Mouse (Mus musculus) midbrain, embryonic 11.5 days (tissue): ENCODE data around the gene Pkp1. TPM values are rescaled to one million over a fixed set of nuclear protein-coding genes. Genes with fewer than 3 reads are reported as not detected.
A peak's percentile ranks its signal among the peaks of the same experiment; 100 is the strongest.

Source experiments
- ATAC-seq: fragments of 200-750 bp; cut with Nextera tagmentation; 2 replicates; pipeline ENCODE4 v1.8.0; 2017; ENCODE audit warnings: moderate TSS enrichment, moderate library complexity; ENCODE audit not compliant: low FRiP score
- DNase-seq: peaks from one replicate; pipeline ENCODE4 v3.0.0; 2015; ENCODE audit warnings: low spot score; ENCODE audit errors: missing footprints
- H3K27ac ChIP-seq: fragments of 300-500 bp; sonication (generic); 2 replicates; pipeline ENCODE4 v1.5.1; 2014; ENCODE audit warnings: low read depth, low read length
- H3K27me3 ChIP-seq: fragments of 300-500 bp; sonication (generic); 2 replicates; pipeline ENCODE4 v1.6.1; 2014; ENCODE audit warnings: mild to moderate bottlenecking, low read length, moderate library complexity, mixed read lengths; ENCODE audit not compliant: control insufficient read depth, insufficient read depth
- H3K36me3 ChIP-seq: fragments of 300-500 bp; sonication (generic); 2 replicates; pipeline ENCODE4 v1.6.1; 2014; ENCODE audit warnings: mild to moderate bottlenecking, low read length, moderate library complexity, mixed read lengths; ENCODE audit not compliant: control insufficient read depth, insufficient read depth
- H3K4me1 ChIP-seq: fragments of 300-500 bp; sonication (generic); 2 replicates; pipeline ENCODE4 v1.6.1; 2014; ENCODE audit warnings: low read length; ENCODE audit not compliant: control insufficient read depth, insufficient read depth
- H3K4me2 ChIP-seq: fragments of 300-500 bp; sonication (generic); 2 replicates; pipeline ENCODE4 v1.6.1; 2014; ENCODE audit warnings: mild to moderate bottlenecking, moderate library complexity
- H3K4me3 ChIP-seq: fragments of 300-500 bp; sonication (generic); 2 replicates; pipeline ENCODE4 v1.5.1; 2014; ENCODE audit warnings: low read depth, low read length
- H3K9ac ChIP-seq: fragments of 300-500 bp; sonication (generic); 2 replicates; pipeline ENCODE4 v1.6.1; 2014; ENCODE audit warnings: low read length
- H3K9me3 ChIP-seq: fragments of 300-500 bp; sonication (generic); 2 replicates; pipeline ENCODE4 v1.6.1; 2016; ENCODE audit warnings: low read length; ENCODE audit not compliant: control insufficient read depth
- WGBS: fragments of 180-500 bp; shearing (Covaris S2); extraction: QIAGEN DNeasy Blood & Tissue Kit; methylation state at CpG from one replicate; pipeline ENCODE4 v1.1.7; 2014; 5-methylcytosine and 5-hydroxymethylcytosine counted together
- polyA plus RNA-seq: library from polyadenylated mRNA; unstranded; fragments of >200 nt; fragmentation: Nextera tagmentation; extraction: Ambion mirVana; gene quantifications from 2 replicates; pipeline ENCODE4 v1.2.1, GENCODE M21; 2014

Pkp1 gene
- polyA plus RNA-seq, 1 experiment from 2014 or later = 0.11 TPM

- Histone ChIP-seq H3K4me1 (peaks cover 12% of the 10 kb centered on the region), H3K9me3 (no peaks in the 10 kb centered on the region), H3K27me3 (no peaks in the 10 kb centered on the region), H3K36me3 (no peaks in the 10 kb centered on the region), H3K4me3 (no peak overlapping the region), H3K4me2 (no peak overlapping the region), H3K9ac (no peak overlapping the region), H3K27ac (no peak overlapping the region)
- DNase-seq (no peak), ATAC-seq (no peak)
- 96% methylated on average over 1 of the region's 1 CpGs for WGBS
These were observed 63.7 kb downstream of the Pkp1 start for GRCm38 (mm10) chr1:135855344-135855687.

- Histone ChIP-seq H3K9ac (no peak overlapping the region), H3K27me3 (no peaks in the 10 kb centered on the region), H3K4me3 (no peak overlapping the region), H3K9me3 (no peaks in the 10 kb centered on the region), H3K36me3 (no peaks in the 10 kb centered on the region), H3K27ac (no peak overlapping the region), H3K4me1 (peaks cover 12% of the 10 kb centered on the region), H3K4me2 (no peak overlapping the region)
- ATAC-seq (no peak), DNase-seq (no peak)
- WGBS = 83% methylated on average over 6 of the region's 6 CpGs
These were observed 64.2 kb downstream of the Pkp1 start for GRCm38 (mm10) chr1:135854591-135855343.

GRCm38 (mm10) chr1:135853200-135853599 lies 65.8 kb downstream of the Pkp1 start:
- Histone ChIP-seq H3K36me3 (no peaks in the 10 kb centered on the region), H3K9me3 (no peaks in the 10 kb centered on the region), H3K27ac (no peak overlapping the region), H3K4me1 (peaks cover 12% of the 10 kb centered on the region), H3K9ac (no peak overlapping the region), H3K4me3 (no peak overlapping the region), H3K4me2 (no peak overlapping the region), H3K27me3 (no peaks in the 10 kb centered on the region)
- DNase-seq (no peak), ATAC-seq (no peak)
- WGBS = 92% methylated on average over 4 of the region's 4 CpGs

- H3K36me3 ChIP-seq = no peaks in the 10 kb centered on the region
- ATAC-seq (peak; percentile 68), DNase-seq (peak; percentile 89)
- no peaks in the 10 kb centered on the region for H3K27me3 ChIP-seq
- peaks cover 12% of the 10 kb centered on the region for H3K4me1 ChIP-seq
- H3K27ac ChIP-seq = no peak overlapping the region
- no peak overlapping the region for H3K4me2 ChIP-seq
- peak overlapping the region; percentile 17; the same call in 1 of the 2 replicates for H3K9ac ChIP-seq
- 56% methylated on average over 13 of the region's 13 CpGs for whole genome bisulfite sequencing
- no peak overlapping the region for H3K4me3 ChIP-seq
- H3K9me3 ChIP-seq = no peaks in the 10 kb centered on the region
These were observed 66.8 kb downstream of the Pkp1 start for GRCm38 (mm10) chr1:135852044-135852756.

GRCm38 (mm10) chr1:135850722-135851512 lies 68.1 kb downstream of the Pkp1 start:
- H3K36me3 ChIP-seq = no peaks in the 10 kb centered on the region
- H3K27me3 ChIP-seq = no peaks in the 10 kb centered on the region
- H3K4me3 ChIP-seq = no peak overlapping the region
- H3K4me1 ChIP-seq = peaks cover 12% of the 10 kb centered on the region
- no peaks in the 10 kb centered on the region for H3K9me3 ChIP-seq
- H3K4me2 ChIP-seq = no peak overlapping the region
- 70% methylated on average over 12 of the region's 12 CpGs for WGBS
- DNase-seq (no peak), ATAC-seq (no peak)
- H3K27ac ChIP-seq = no peak overlapping the region
- H3K9ac ChIP-seq = no peak overlapping the region

GRCm38 (mm10) chr1:135847611-135848351 lies 71.2 kb downstream of the Pkp1 start:
- no peak overlapping the region for H3K27ac ChIP-seq
- H3K4me3 ChIP-seq = no peak overlapping the region
- no peaks in the 10 kb centered on the region for H3K9me3 ChIP-seq
- DNase-seq (peak; percentile 66), ATAC-seq (no peak)
- no peaks in the 10 kb centered on the region for H3K27me3 ChIP-seq
- H3K4me2 ChIP-seq = no peak overlapping the region
- H3K4me1 ChIP-seq = peaks cover 10% of the 10 kb centered on the region
- H3K9ac ChIP-seq = no peak overlapping the region
- 86% methylated on average over 17 of the region's 17 CpGs for WGBS
- no peaks in the 10 kb centered on the region for H3K36me3 ChIP-seq

GRCm38 (mm10) chr1:135847139-135847562 lies 71.9 kb downstream of the Pkp1 start:
- no peak overlapping the region for H3K4me3 ChIP-seq
- H3K4me1 ChIP-seq = peaks cover 4% of the 10 kb centered on the region
- H3K9me3 ChIP-seq = no peaks in the 10 kb centered on the region
- H3K36me3 ChIP-seq = no peaks in the 10 kb centered on the region
- H3K9ac ChIP-seq = no peak overlapping the region
- DNase-seq (peak; percentile 92), ATAC-seq (peak; percentile 11; the same call in 1 of the 2 replicates)
- H3K27me3 ChIP-seq = no peaks in the 10 kb centered on the region
- no peak overlapping the region for H3K4me2 ChIP-seq
- H3K27ac ChIP-seq = no peak overlapping the region
- 34% methylated on average over 6 of the region's 6 CpGs for WGBS

GRCm38 (mm10) chr1:135846632-135847031 lies 72.4 kb downstream of the Pkp1 start:
- no peaks in the 10 kb centered on the region for H3K9me3 ChIP-seq
- no peaks in the 10 kb centered on the region for H3K36me3 ChIP-seq
- H3K27me3 ChIP-seq = no peaks in the 10 kb centered on the region

More at GRCm38 (mm10) chr1:135846632-135847031, 72.4 kb downstream of the Pkp1 start:
- no peak overlapping the region for H3K9ac ChIP-seq
- H3K4me3 ChIP-seq = no peak overlapping the region
- no peaks in the 10 kb centered on the region; the same call in 1 of the 2 replicates for H3K4me1 ChIP-seq
- 78% methylated on average over 5 of the region's 5 CpGs for WGBS
- no peak overlapping the region for H3K27ac ChIP-seq
- H3K4me2 ChIP-seq = no peak overlapping the region
- DNase-seq (peak; percentile 12), ATAC-seq (no peak)
